Mouse (Mus musculus) 416B (cell line): ENCODE measurements at regions not wholly inside any gene's neighbourhood (a gene's known extent, or its start where the extent isn't known, plus 50 kb on each side); places are given as distances from the start of the nearest gene placed in this dataset.

Experiments
- DNase-seq: peaks from one replicate; pipeline ENCODE4 v3.0.0; 2011; ENCODE audit warnings: low read depth

- no peak for DNase-seq
Measured at GRCm38 (mm10) chr4:120339371-120339770, 52.2 kb upstream of the Foxo6 start.

- DNase-seq = no peak
Measured at GRCm38 (mm10) chr4:120340686-120341085, 53.5 kb upstream of the Foxo6 start.

- DNase-seq = peak; percentile 38
Measured at GRCm38 (mm10) chr4:120341933-120342332, 54.8 kb upstream of the Foxo6 start.

GRCm38 (mm10) chr4:120342658-120343057 is 55.5 kb upstream of the Foxo6 start:
- DNase-seq = no peak

- no peak for DNase-seq
Measured at GRCm38 (mm10) chr4:120345676-120346465, 58.7 kb upstream of the Foxo6 start.

- no peak for DNase-seq
Measured at GRCm38 (mm10) chr4:120349841-120350240, 55.2 kb upstream of the Scmh1 start.

GRCm38 (mm10) chr4:120353784-120354183 is 51.3 kb upstream of the Scmh1 start:
- DNase-seq = no peak
